Comparison of ENCODE assay signal across 8 mouse cellular contexts in genomic region chr2:119156681-119157572, GRCm38 (mm10). TPM values are rescaled to one million over a fixed set of nuclear protein-coding genes. Genes with fewer than 3 reads are reported as not detected.
DNase-seq lines count a peak whose midpoint lies in the region; ATAC-seq and TF ChIP-seq lines count a peak whose summit lies in the region.

TSS of gene Rmdn3 (minus strand) at chr2:119157034.

- peaks cover 16% of the 10 kb centered on the region for H3K4me1 ChIP-seq in hindbrain, embryonic 14.5 days (replicated peaks; ENCODE audit: control insufficient read depth, insufficient read depth, low read length)

- WGBS in hindbrain, embryonic 14.5 days, result under 1% methylated on average over 57 of the region's 57 CpGs

- H3K9ac ChIP-seq in hindbrain, embryonic 14.5 days, result peak within 1 kb of the TSS; percentile 87

- TF ChIP-seq CTCF in Patski (IDR thresholded peaks at IDR 0.05), result no peak

- POLR2A ChIA-PET in Patski (lab: Charles Lee), result interaction anchor here (0.6 to 0.8 kb wide), 4 partner anchors 16 to 170 kb away, joined by 3 read pairs; no protein-coding TSS in a partner anchor

- CTCF ChIA-PET in Patski (lab: Charles Lee), result no interaction called here

- peak; percentile 72 for ATAC-seq in Patski
- ATAC-seq in hindbrain, embryonic 14.5 days (ENCODE audit: low FRiP score), result peak; percentile 94

- in situ Hi-C loops in Patski (cut with MboI; ENCODE audit: low pct_unique_long_range_greater_than_20kb), result no loop called here

- H3K9me3 ChIP-seq in hindbrain, embryonic 14.5 days (ENCODE audit: control insufficient read depth, low read length), result no peaks in the 10 kb centered on the region

- peak within 1 kb of the TSS; percentile 79 for H3K4me3 ChIP-seq in hindbrain, embryonic 14.5 days (replicated peaks; ENCODE audit: low read length)

- DNase-seq in Patski (ENCODE audit: low read depth, low spot score), result no peak
- DNase-seq in cerebellum, postnatal 14 days, result peak; percentile 98
- DNase-seq in frontal cortex, postnatal 25 days (ENCODE audit: low spot score in 2 of 2), result peak; percentile 93 to 94
- peak; percentile 99 for DNase-seq in hindbrain, embryonic 14.5 days (ENCODE audit: low spot score)
- peak; percentile 94 to 96 for DNase-seq in layer of hippocampus, postnatal 36 days
- peak; percentile 98 for DNase-seq in lung, postnatal 36 days
- DNase-seq in retina, postnatal 1 day, result peak; percentile 97
- peak; percentile 89 to 95 for DNase-seq in urinary bladder, adult 18-20 months (ENCODE audit: low spot score in 2 of 2)

- H3K27me3 ChIP-seq in Patski, result no peaks in the 10 kb centered on the region
- no peaks in the 10 kb centered on the region for H3K27me3 ChIP-seq in hindbrain, embryonic 14.5 days (ENCODE audit: control insufficient read depth, insufficient read depth, low read length)

- H3K4me2 ChIP-seq in hindbrain, embryonic 14.5 days (replicated peaks), result peak within 1 kb of the TSS; percentile 94

- peak within 1 kb of the TSS; percentile 81 for H3K27ac ChIP-seq in hindbrain, embryonic 14.5 days

- H3K36me3 ChIP-seq in hindbrain, embryonic 14.5 days (replicated peaks; ENCODE audit: control insufficient read depth, insufficient read depth), result peaks cover 28% of the 10 kb centered on the region

RNA-seq across cellular contexts. Expression of gene Rmdn3, which starts in this region (rescaled TPM):
- 31.7 TPM for polyA plus RNA-seq in Patski (2021)
- polyA plus RNA-seq in hindbrain, embryonic 14.5 days (2014; fragmentation: Nextera tagmentation; extraction: Ambion mirVana), result 39.1 and 42.5 TPM in 2 replicates
- 10 to 100 TPM; 59.4 to 61.8 TPM for total RNA-seq in layer of hippocampus, postnatal 36 days (2021)
